Mouse (Mus musculus) stomach, embryonic 15.5 days (tissue): ENCODE results near the gene Asic1. TPM values are rescaled to one million over a fixed set of nuclear protein-coding genes. Genes with fewer than 3 reads are reported as not detected.

Source experiments
- polyA plus RNA-seq: library from polyadenylated mRNA; unstranded; fragments of >200 nt; fragmentation: Nextera tagmentation; extraction: Ambion mirVana; gene quantifications from 2 replicates; pipeline ENCODE4 v1.2.1, GENCODE M21; 2015

Asic1 gene
- polyA plus RNA-seq, 1 experiment from 2014 or later: 1.6 TPM

Other genes starting within 250 kb of the Asic1 start
- gene Nckap5l, start 212.6 kb upstream of the Asic1 start, polyA plus RNA-seq: 4.8 and 6.8 TPM in 2 replicates
- gene Bcdin3d, start 195.6 kb upstream of the Asic1 start, polyA plus RNA-seq: 14.8 and 14.9 TPM in 2 replicates
- gene Faim2, start 142.2 kb upstream of the Asic1 start, polyA plus RNA-seq: 0.61 and 0.92 TPM in 2 replicates
- not detected in 2 replicates for gene Aqp2, start 91.3 kb upstream of the Asic1 start, polyA plus RNA-seq
- 0.30 and 0.43 TPM in 2 replicates for gene Aqp5, start 79.6 kb upstream of the Asic1 start, polyA plus RNA-seq
- not detected in 2 replicates for gene Aqp6, start 69.0 kb upstream of the Asic1 start, polyA plus RNA-seq
- 115 and 124 TPM in 2 replicates for gene Racgap1, start 18.7 kb upstream of the Asic1 start, polyA plus RNA-seq
- gene Smarcd1, start 31.8 kb downstream of the Asic1 start, polyA plus RNA-seq: 24.1 and 27.0 TPM in 2 replicates
- not detected in 2 replicates for gene Gm17349, start 35.1 kb downstream of the Asic1 start, polyA plus RNA-seq
- gene Gpd1, start 47.1 kb downstream of the Asic1 start, polyA plus RNA-seq: 4.8 and 5.3 TPM in 2 replicates
- gene Cox14, start 55.2 kb downstream of the Asic1 start, polyA plus RNA-seq: 156 and 220 TPM in 2 replicates
- 56.1 and 57.3 TPM in 2 replicates for gene Cers5, start 102.5 kb downstream of the Asic1 start, polyA plus RNA-seq
- 71.2 and 78.3 TPM in 2 replicates for gene Lima1, start 205.1 kb downstream of the Asic1 start, polyA plus RNA-seq